In the genomic region with DNA sequence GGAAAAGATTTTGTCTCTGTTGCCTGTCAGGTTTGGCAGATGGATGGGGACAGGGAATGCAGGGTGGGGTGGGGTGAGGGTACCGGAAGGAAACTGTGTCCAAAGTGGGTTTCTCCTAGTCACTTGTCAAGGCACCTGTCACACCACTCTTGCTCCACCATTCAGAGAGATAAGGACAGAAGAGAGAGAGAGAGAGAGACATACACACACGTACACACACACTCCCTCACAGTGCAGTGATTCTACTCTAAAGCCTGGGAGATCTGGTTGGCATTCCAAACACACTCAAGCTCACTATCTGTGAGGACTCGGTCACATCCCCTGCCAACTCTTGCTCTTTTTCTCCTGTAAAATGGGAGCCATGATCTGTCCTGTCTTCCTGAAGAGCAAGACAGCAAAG, we compare ENCODE assay signal across 26 mouse cellular contexts. TPM values are rescaled to one million over a fixed set of nuclear protein-coding genes. Genes with fewer than 3 reads are reported as not detected.
"Had no signal": no experiment of that assay in that cellular context is flagged by ENCODE, and none has a peak within 500 bp of the region (broad histone marks: within the 10 kb centered on the region; RNA-seq: fewer than 3 reads in every experiment).

No protein-coding gene starts in this region.

- H3K27me3 ChIP-seq: limb, embryonic 13.5 days; liver, embryonic 15.5 days; lung, embryonic 15.5 days; midbrain, embryonic 12.5 days; midbrain, embryonic 15.5 days had no signal

- DNase-seq: kidney, adult 9 months; kidney, postnatal 14 days; kidney, postnatal 4 days; left cerebral cortex, postnatal 4 days; liver; lung, adult 18-20 months; lung, postnatal 10 days; lung, postnatal 36 days; right cerebral cortex, adult 18-20 months; right cerebral cortex, postnatal 14 days; right cerebral cortex, postnatal 4 days; thymus, adult 2 months; thymus, postnatal 14 days; thymus, postnatal 4 days had no signal

- ATAC-seq: liver, embryonic 12.5 days; midbrain, embryonic 15.5 days had no signal

- H3K4me1 ChIP-seq: lung, embryonic 15.5 days; midbrain, embryonic 15.5 days had no signal

- H3K4me2 ChIP-seq: limb, embryonic 13.5 days; liver, embryonic 12.5 days; liver, embryonic 15.5 days; lung, embryonic 15.5 days; midbrain, embryonic 12.5 days; midbrain, embryonic 15.5 days had no signal

- H3K36me3 ChIP-seq: limb, embryonic 13.5 days; liver, embryonic 12.5 days; liver, embryonic 15.5 days; lung, embryonic 15.5 days; midbrain, embryonic 12.5 days; midbrain, embryonic 15.5 days had no signal

- H3K4me3 ChIP-seq: limb, embryonic 13.5 days; liver, embryonic 12.5 days; liver, embryonic 15.5 days; lung, embryonic 15.5 days; megakaryocyte, embryonic 14.5 days; midbrain, embryonic 12.5 days; midbrain, embryonic 15.5 days had no signal

- H3K9me3 ChIP-seq: limb, embryonic 13.5 days; liver, embryonic 12.5 days; liver, embryonic 15.5 days; lung, embryonic 15.5 days; megakaryocyte, embryonic 14.5 days; midbrain, embryonic 12.5 days; midbrain, embryonic 15.5 days had no signal

- H3K27ac ChIP-seq: limb, embryonic 13.5 days; liver, embryonic 12.5 days; liver, embryonic 15.5 days; lung, embryonic 15.5 days; midbrain, embryonic 12.5 days; midbrain, embryonic 15.5 days; stomach, postnatal 0 days had no signal

- H3K9ac ChIP-seq: limb, embryonic 13.5 days; liver, embryonic 12.5 days; liver, embryonic 15.5 days; lung, embryonic 15.5 days; midbrain, embryonic 12.5 days; midbrain, embryonic 15.5 days had no signal

RNA-seq across cellular contexts. Expression of a gene that starts 11.0 kb away (rescaled TPM):
- total RNA-seq: layer of hippocampus, adult 18-20 months; layer of hippocampus, postnatal 14 days; left cerebral cortex, adult 8-10 months; left cerebral cortex, postnatal 14 days; left cerebral cortex, postnatal 4 days had no signal
- polyA plus RNA-seq: liver, embryonic 12.5 days; thymus, adult 2 months had no signal
